In the genomic region with DNA sequence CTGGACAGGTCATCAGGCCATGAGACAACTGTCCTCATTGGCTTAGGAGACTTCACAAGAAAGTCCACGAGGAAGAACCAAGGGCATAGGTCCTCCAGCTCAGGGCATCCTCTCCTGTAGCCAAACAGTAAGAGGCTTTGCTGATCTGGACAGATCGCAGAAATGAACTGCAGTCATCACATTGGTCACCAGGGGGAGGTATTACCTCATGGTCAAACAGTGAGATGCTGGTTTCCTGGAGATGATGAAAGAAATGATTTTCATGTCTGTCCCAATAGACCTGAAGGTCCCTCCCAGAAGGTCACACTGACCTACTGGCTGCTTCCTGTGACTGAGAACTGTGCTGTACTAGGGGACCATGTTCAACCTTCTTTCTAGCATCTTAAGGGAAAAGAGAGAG, we compare ENCODE assay signal across 9 mouse cellular contexts. TPM values are rescaled to one million over a fixed set of nuclear protein-coding genes. Genes with fewer than 3 reads are reported as not detected.
A peak's percentile ranks its signal among the peaks of the same experiment; 100 is the strongest.
DNase-seq lines count a peak whose midpoint lies in the region; ATAC-seq and TF ChIP-seq lines count a peak whose summit lies in the region.
"Had no signal": no experiment of that assay in that cellular context is flagged by ENCODE, and none has a peak within 500 bp of the region (broad histone marks: within the 10 kb centered on the region; RNA-seq: fewer than 3 reads in every experiment).

No protein-coding gene starts in this region.

- DNase-seq in hindbrain, embryonic 11.5 days (ENCODE audit: low spot score): peak; percentile 4
- DNase-seq in 3134 (ENCODE audit: extremely low read depth, insufficient read length, low spot score): peak; percentile 4
- DNase-seq in MN1 (ENCODE audit: low spot score): peak; percentile 16
- peak; percentile 90 for DNase-seq in cerebellum, adult 9-10 months
- peak; percentile 90 for DNase-seq in kidney, adult 9 months
- DNase-seq in stomach, postnatal 0 days (ENCODE audit: low spot score): peak; percentile 51
- DNase-seq in midbrain, embryonic 11.5 days (ENCODE audit: low spot score, missing footprints): no peak

- no peak overlapping the region for H3K27ac ChIP-seq in hindbrain, embryonic 11.5 days (ENCODE audit: low read depth, low read length)
- no peak overlapping the region for H3K27ac ChIP-seq in hindbrain, embryonic 13.5 days
- no peak overlapping the region for H3K27ac ChIP-seq in stomach, postnatal 0 days (replicated peaks)
- H3K27ac ChIP-seq in midbrain, embryonic 11.5 days (ENCODE audit: low read depth, low read length): no peak overlapping the region

- no peak overlapping the region for H3K4me3 ChIP-seq in hindbrain, embryonic 11.5 days (ENCODE audit: low read depth, low read length)
- no peak overlapping the region for H3K4me3 ChIP-seq in hindbrain, embryonic 13.5 days
- no peak overlapping the region for H3K4me3 ChIP-seq in stomach, postnatal 0 days (ENCODE audit: low read depth, low read length)
- H3K4me3 ChIP-seq in midbrain, embryonic 11.5 days (ENCODE audit: low read depth, low read length): no peak overlapping the region

- no peak overlapping the region for H3K9ac ChIP-seq in hindbrain, embryonic 11.5 days (ENCODE audit: low read depth, low read length)
- H3K9ac ChIP-seq in hindbrain, embryonic 13.5 days: no peak overlapping the region
- no peak overlapping the region for H3K9ac ChIP-seq in stomach, postnatal 0 days (ENCODE audit: low read length)
- no peak overlapping the region for H3K9ac ChIP-seq in midbrain, embryonic 11.5 days (ENCODE audit: low read length)

- no peak overlapping the region for H3K4me2 ChIP-seq in hindbrain, embryonic 11.5 days (replicated peaks; ENCODE audit: low read depth, low read length)
- no peak overlapping the region for H3K4me2 ChIP-seq in hindbrain, embryonic 13.5 days
- no peak overlapping the region for H3K4me2 ChIP-seq in stomach, postnatal 0 days (replicated peaks; ENCODE audit: low read depth)
- H3K4me2 ChIP-seq in midbrain, embryonic 11.5 days: no peak overlapping the region

- no peaks in the 10 kb centered on the region for H3K27me3 ChIP-seq in hindbrain, embryonic 11.5 days (ENCODE audit: control insufficient read depth, insufficient read depth, low read length)
- H3K27me3 ChIP-seq in hindbrain, embryonic 13.5 days: no peaks in the 10 kb centered on the region
- H3K27me3 ChIP-seq in stomach, postnatal 0 days (ENCODE audit: control insufficient read depth, insufficient read depth, low read length): no peaks in the 10 kb centered on the region
- no peaks in the 10 kb centered on the region for H3K27me3 ChIP-seq in midbrain, embryonic 11.5 days (ENCODE audit: control insufficient read depth, insufficient read depth, low read length)

- TF ChIP-seq EP300 in stomach, postnatal 0 days (optimal IDR thresholded peaks at IDR 0.05): no peak

- no peaks in the 10 kb centered on the region for H3K4me1 ChIP-seq in hindbrain, embryonic 11.5 days (replicated peaks; ENCODE audit: control insufficient read depth, insufficient read depth, low read length)
- no peaks in the 10 kb centered on the region for H3K4me1 ChIP-seq in hindbrain, embryonic 13.5 days (replicated peaks)
- no peaks in the 10 kb centered on the region for H3K4me1 ChIP-seq in stomach, postnatal 0 days (replicated peaks; ENCODE audit: control insufficient read depth, insufficient read depth)
- H3K4me1 ChIP-seq in midbrain, embryonic 11.5 days (ENCODE audit: control insufficient read depth, insufficient read depth, low read length): no peaks in the 10 kb centered on the region

- H3K36me3 ChIP-seq in hindbrain, embryonic 11.5 days (ENCODE audit: control insufficient read depth, insufficient read depth, low read length): no peaks in the 10 kb centered on the region
- no peaks in the 10 kb centered on the region for H3K36me3 ChIP-seq in hindbrain, embryonic 13.5 days
- no peaks in the 10 kb centered on the region for H3K36me3 ChIP-seq in stomach, postnatal 0 days (ENCODE audit: control insufficient read depth, insufficient read depth, low read length)
- no peaks in the 10 kb centered on the region for H3K36me3 ChIP-seq in midbrain, embryonic 11.5 days (ENCODE audit: control insufficient read depth, insufficient read depth, low read length)

- WGBS in hindbrain, embryonic 11.5 days: 47% methylated on average over 2 of the region's 2 CpGs
- WGBS in hindbrain, embryonic 13.5 days: 49% methylated on average over 2 of the region's 2 CpGs
- 29% methylated on average over 2 of the region's 2 CpGs for WGBS in stomach, postnatal 0 days
- WGBS in midbrain, embryonic 11.5 days: 44% methylated on average over 2 of the region's 2 CpGs

- ATAC-seq in hindbrain, embryonic 11.5 days (ENCODE audit: low FRiP score): no peak
- ATAC-seq in hindbrain, embryonic 13.5 days (ENCODE audit: low FRiP score): no peak
- no peak for ATAC-seq in stomach, postnatal 0 days (ENCODE audit: low FRiP score, low TSS enrichment)
- ATAC-seq in midbrain, embryonic 11.5 days (ENCODE audit: low FRiP score): no peak

- TF ChIP-seq CTCF in stomach, postnatal 0 days (IDR thresholded peaks at IDR 0.05; ENCODE audit: low read depth): peak; percentile 68

- H3K9me3 ChIP-seq in hindbrain, embryonic 11.5 days (ENCODE audit: control insufficient read depth, low read length): no peaks in the 10 kb centered on the region; the same call in 1 of the 2 replicates
- H3K9me3 ChIP-seq in hindbrain, embryonic 13.5 days: peaks cover 31% of the 10 kb centered on the region
- no peaks in the 10 kb centered on the region for H3K9me3 ChIP-seq in stomach, postnatal 0 days (ENCODE audit: control insufficient read depth, low read length)
- H3K9me3 ChIP-seq in midbrain, embryonic 11.5 days (ENCODE audit: control insufficient read depth, low read length): peaks cover 9% of the 10 kb centered on the region

RNA-seq across cellular contexts. Expression of a gene that starts 5.6 kb away (rescaled TPM):
- not detected in 2 replicates for polyA plus RNA-seq in hindbrain, embryonic 11.5 days (2014; fragmentation: Nextera tagmentation; extraction: Ambion mirVana)
- not detected in 2 replicates for polyA plus RNA-seq in hindbrain, embryonic 13.5 days (2015; fragmentation: Nextera tagmentation; extraction: Ambion mirVana)
- polyA plus RNA-seq in stomach, postnatal 0 days (2015; fragmentation: Nextera tagmentation; extraction: Ambion mirVana): not detected in 2 replicates
- not detected in 2 replicates for polyA plus RNA-seq in midbrain, embryonic 11.5 days (2014; fragmentation: Nextera tagmentation; extraction: Ambion mirVana)
- polyA plus RNA-seq: neural tube, embryonic 14.5 days had no signal

RNA-seq across cellular contexts. Expression of a gene that starts 47.6 kb away (rescaled TPM):
- polyA plus RNA-seq in hindbrain, embryonic 11.5 days (2014; fragmentation: Nextera tagmentation; extraction: Ambion mirVana): not detected in 2 replicates
- polyA plus RNA-seq in hindbrain, embryonic 13.5 days (2015; fragmentation: Nextera tagmentation; extraction: Ambion mirVana): not detected in 2 replicates
- polyA plus RNA-seq in stomach, postnatal 0 days (2015; fragmentation: Nextera tagmentation; extraction: Ambion mirVana): not detected in 2 replicates
- not detected in 2 replicates for polyA plus RNA-seq in midbrain, embryonic 11.5 days (2014; fragmentation: Nextera tagmentation; extraction: Ambion mirVana)
- polyA plus RNA-seq: neural tube, embryonic 14.5 days had no signal
